Mouse (Mus musculus): Measurements from ENCODE around the gene Ccer1.

DNA sequence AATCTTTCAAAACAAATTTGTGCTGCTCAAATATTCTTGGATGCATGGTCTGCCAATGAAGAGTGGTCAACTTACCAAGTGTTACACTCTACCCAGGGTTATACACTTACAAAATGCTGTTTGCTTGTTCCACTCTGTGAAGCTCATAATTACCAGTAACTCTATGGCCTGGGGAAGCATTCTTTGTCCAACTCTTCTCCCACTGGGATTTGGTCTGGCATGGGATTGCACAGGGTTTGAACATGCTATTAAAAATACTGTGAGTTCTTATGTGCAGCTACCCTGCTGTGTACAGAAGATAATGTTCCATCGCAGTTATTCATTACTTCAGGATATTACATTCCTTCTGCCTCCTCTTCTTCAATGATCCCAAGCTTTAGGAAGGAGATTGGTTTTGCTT, 5.7 kb upstream of the Ccer1 start:
- TF ChIP-seq CTCF (IDR thresholded peaks at IDR 0.05; ENCODE audit: insufficient read depth, low read length) (no peak), POLR2A (IDR thresholded peaks at IDR 0.05; ENCODE audit: borderline replicate concordance, extremely low read depth, low read depth, low read length) (no peak)

Measured in lung, adult 2 months (tissue).